Mouse (Mus musculus) lung, postnatal 0 days (tissue): ENCODE results near the gene Srebf2.

Experiments used
- CTCF ChIP-seq: IDR thresholded peaks from 2 replicates; pipeline ENCODE4 v1.5.1; 2016; ENCODE audit warnings: antibody characterized with exemption, mild to moderate bottlenecking
- EP300 ChIP-seq: IDR thresholded peaks from 2 replicates; pipeline ENCODE4 v1.6.1; 2016; ENCODE audit warnings: antibody characterized with exemption, mild to moderate bottlenecking, control low read depth

DNA sequence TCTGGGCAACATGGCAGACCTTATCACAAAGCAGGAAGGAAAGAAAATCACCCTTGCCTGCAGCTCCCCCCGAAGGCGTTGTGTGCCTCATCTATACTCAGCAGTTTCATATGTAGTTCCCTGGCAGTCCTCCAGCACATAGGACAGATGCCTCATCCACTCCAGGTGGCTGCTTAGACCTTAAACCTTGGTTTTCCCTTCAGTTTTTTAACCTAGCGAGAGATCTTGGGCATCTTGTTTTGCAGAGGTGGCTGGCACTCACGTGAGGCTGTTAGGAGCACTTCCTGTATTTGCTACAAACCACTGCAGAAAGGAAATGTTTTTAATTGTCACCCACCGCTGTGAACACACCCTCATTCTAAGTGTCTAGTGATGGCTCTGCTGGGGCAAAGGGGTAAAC lies 40.0 kb downstream of the Srebf2 start:
- TF ChIP-seq CTCF = no peak
- TF ChIP-seq EP300 = no peak
